Mouse (Mus musculus): ENCODE measurements around the gene Ttc28. TPM values are rescaled to one million over a fixed set of nuclear protein-coding genes. Genes with fewer than 3 reads are reported as not detected.

The Ttc28 gene
- polyA plus RNA-seq, 1 experiment = 14.4 TPM

GRCm38 (mm10) chr5:110906708-110907107, 27.1 kb downstream of the Ttc28 start:
- DNase-seq = no peak
- H3K4me3 ChIP-seq (replicated peaks; ENCODE audit: extremely low read depth, low read depth, low read length) = no peak overlapping the region
- WGBS = 100% methylated on average over 1 of the region's 1 CpGs
- no peaks in the 10 kb centered on the region for H3K4me1 ChIP-seq (ENCODE audit: control insufficient read depth, insufficient read depth, low read length)
- TF ChIP-seq CTCF (IDR thresholded peaks at IDR 0.05; ENCODE audit: insufficient read depth, low read length) (no peak), POLR2A (IDR thresholded peaks at IDR 0.05; ENCODE audit: borderline replicate concordance, extremely low read depth, low read depth, low read length) (no peak)

DNA sequence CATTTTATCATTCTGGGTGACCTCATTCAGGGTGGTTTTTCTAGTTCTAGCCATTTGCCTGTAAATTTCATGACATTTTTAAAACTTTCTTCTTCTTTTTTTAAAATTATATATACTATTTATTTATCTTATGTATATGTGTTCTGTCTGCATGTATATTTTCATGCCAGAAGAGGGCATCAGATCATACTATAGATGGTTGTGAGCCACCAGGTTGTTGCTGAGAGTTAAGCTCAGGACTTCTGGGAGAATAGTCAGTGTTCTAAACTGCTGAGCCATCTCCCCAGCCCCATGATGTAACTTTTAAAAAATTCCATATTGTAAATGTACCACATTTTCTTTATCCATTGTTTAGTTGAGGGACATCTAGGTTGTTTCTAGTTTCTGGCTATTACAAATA, 29.3 kb downstream of the Ttc28 start:
- H3K4me3 ChIP-seq (replicated peaks; ENCODE audit: extremely low read depth, low read depth, low read length) = no peak overlapping the region
- TF ChIP-seq CTCF (IDR thresholded peaks at IDR 0.05; ENCODE audit: insufficient read depth, low read length) (no peak), POLR2A (IDR thresholded peaks at IDR 0.05; ENCODE audit: borderline replicate concordance, extremely low read depth, low read depth, low read length) (no peak)

DNA sequence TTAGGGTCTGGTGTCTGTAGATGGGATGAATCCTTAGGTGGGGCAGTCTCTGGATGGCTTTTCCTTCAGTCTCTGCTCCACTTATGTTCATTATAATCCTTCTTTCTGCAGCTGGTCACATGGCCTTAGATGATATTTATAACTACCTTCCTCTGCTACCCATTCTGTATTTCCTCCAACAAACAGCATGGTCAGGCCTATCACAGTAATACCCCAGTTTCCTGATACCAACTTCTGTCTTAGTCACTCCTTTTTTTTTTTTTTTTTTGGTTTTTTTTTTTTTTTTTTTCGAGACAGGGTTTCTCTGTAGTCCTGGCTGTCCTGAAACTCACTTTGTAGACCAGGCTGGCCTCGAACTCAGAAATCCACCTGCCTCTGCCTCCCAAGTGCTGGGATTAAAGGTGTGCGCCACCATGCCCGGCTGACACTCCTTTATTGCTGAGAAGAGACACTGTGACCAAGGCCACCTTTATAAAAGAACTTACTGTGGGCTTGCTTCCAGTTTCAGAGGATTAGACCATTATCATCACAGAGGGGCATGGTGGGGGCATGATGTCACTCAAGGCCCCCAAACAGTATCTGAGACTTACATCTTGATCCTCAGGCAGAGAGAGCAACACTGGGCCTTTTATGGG, 30.5 kb downstream of the Ttc28 start:
- 89% methylated on average over 4 of the region's 4 CpGs for WGBS
- Histone ChIP-seq H3K4me1 (ENCODE audit: control insufficient read depth, insufficient read depth, low read length) (no peaks in the 10 kb centered on the region), H3K4me3 (replicated peaks; ENCODE audit: extremely low read depth, low read depth, low read length) (no peak overlapping the region)
- no peak for DNase-seq
- TF ChIP-seq POLR2A (IDR thresholded peaks at IDR 0.05; ENCODE audit: borderline replicate concordance, extremely low read depth, low read depth, low read length) = no peak
- TF ChIP-seq CTCF (IDR thresholded peaks at IDR 0.05; ENCODE audit: insufficient read depth, low read length) = no peak

More for the DNA sequence above, 29.3 kb downstream of the Ttc28 start:
- no peak for DNase-seq
- no peaks in the 10 kb centered on the region for H3K4me1 ChIP-seq (ENCODE audit: control insufficient read depth, insufficient read depth, low read length)

DNA sequence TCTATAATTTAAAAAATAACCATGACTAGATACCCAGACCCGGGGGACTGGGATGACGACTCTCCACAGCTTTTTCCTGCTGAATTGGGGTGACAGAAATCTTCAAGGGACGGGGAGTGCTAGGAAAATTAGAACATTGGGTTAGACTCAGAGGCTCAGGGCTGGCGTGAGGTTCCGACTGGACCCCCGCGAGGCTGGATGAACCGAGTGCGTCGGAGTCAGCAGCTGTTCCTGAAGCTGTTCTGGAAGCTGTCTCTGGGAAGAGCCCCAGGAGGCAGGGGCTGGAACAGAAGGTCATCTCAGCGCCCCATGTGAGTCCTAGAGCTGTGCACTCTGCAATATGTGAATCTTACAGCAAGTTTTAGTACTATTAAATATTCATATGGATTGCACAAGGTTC, 35.3 kb downstream of the Ttc28 start:
- Histone ChIP-seq H3K4me3 (replicated peaks; ENCODE audit: extremely low read depth, low read depth, low read length) (no peak overlapping the region), H3K4me1 (ENCODE audit: control insufficient read depth, insufficient read depth, low read length) (no peaks in the 10 kb centered on the region)
- TF ChIP-seq CTCF (IDR thresholded peaks at IDR 0.05; ENCODE audit: insufficient read depth, low read length) (no peak), POLR2A (IDR thresholded peaks at IDR 0.05; ENCODE audit: borderline replicate concordance, extremely low read depth, low read depth, low read length) (no peak)
- no peak for DNase-seq
- 85% methylated on average over 11 of the region's 11 CpGs for WGBS

DNA sequence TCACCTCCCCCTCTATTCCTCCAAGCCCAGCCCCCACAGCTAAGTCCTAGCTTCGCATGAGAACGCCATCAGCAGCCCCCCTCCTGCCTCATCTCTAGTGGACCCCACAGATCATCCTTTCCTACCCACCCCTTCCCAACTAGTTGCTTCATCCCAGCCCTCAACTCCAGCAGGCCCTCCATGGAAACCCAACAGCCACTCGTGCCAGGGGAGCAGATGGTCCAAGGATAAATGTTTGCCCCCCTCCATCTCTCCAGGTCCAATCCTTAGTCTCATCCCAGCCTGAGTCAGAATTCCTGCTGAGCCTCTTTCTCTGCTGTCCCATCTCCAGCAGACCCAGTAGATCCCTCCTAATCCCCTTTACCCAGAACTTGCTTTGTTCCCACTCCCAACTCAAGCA, 36.6 kb downstream of the Ttc28 start:
- WGBS = 91% methylated on average over 3 of the region's 3 CpGs
- no peak for TF ChIP-seq CTCF (IDR thresholded peaks at IDR 0.05; ENCODE audit: insufficient read depth, low read length)
- no peak for TF ChIP-seq POLR2A (IDR thresholded peaks at IDR 0.05; ENCODE audit: borderline replicate concordance, extremely low read depth, low read depth, low read length)
- Histone ChIP-seq H3K4me1 (ENCODE audit: control insufficient read depth, insufficient read depth, low read length) (no peaks in the 10 kb centered on the region), H3K4me3 (replicated peaks; ENCODE audit: extremely low read depth, low read depth, low read length) (no peak overlapping the region)
- DNase-seq = no peak

- no peak overlapping the region for H3K4me3 ChIP-seq (replicated peaks; ENCODE audit: extremely low read depth, low read depth, low read length)
- no peak for TF ChIP-seq CTCF (IDR thresholded peaks at IDR 0.05; ENCODE audit: insufficient read depth, low read length)
- no peak for TF ChIP-seq POLR2A (IDR thresholded peaks at IDR 0.05; ENCODE audit: borderline replicate concordance, extremely low read depth, low read depth, low read length)
- H3K4me1 ChIP-seq (ENCODE audit: control insufficient read depth, insufficient read depth, low read length) = no peaks in the 10 kb centered on the region
- WGBS = 89% methylated on average over 4 of the region's 4 CpGs
- no peak for DNase-seq
These were observed 39.9 kb downstream of the Ttc28 start for GRCm38 (mm10) chr5:110919541-110919940.

DNA sequence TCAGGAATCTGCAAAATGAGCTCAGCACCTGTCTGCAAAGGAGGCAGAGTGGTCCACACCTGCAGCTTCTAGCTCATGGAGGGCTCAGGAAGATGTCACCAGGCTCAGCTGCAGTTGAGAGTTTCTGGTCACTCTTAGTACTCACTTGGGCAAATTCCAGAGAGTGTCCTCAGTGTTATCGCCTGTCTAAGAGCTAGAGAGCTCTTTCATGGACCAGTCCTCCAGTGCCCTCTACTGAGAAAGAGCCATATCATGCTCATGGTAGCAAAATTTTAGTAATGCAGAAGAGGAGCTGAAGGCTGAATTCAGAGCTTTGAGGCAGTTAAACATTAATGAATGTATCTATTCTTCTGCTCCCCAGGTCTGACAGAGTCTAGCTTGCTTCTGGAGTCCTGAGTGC, 43.7 kb downstream of the Ttc28 start:
- WGBS = 15% methylated on average over 1 of the region's 1 CpGs
- TF ChIP-seq CTCF (IDR thresholded peaks at IDR 0.05; ENCODE audit: insufficient read depth, low read length) (0 out of 2 replicates have a peak, but pooled peaks have one; percentile 7), POLR2A (IDR thresholded peaks at IDR 0.05; ENCODE audit: borderline replicate concordance, extremely low read depth, low read depth, low read length) (no peak)
- no peaks in the 10 kb centered on the region for H3K4me1 ChIP-seq (ENCODE audit: control insufficient read depth, insufficient read depth, low read length)
- H3K4me3 ChIP-seq (replicated peaks; ENCODE audit: extremely low read depth, low read depth, low read length) = no peak overlapping the region
- no peak for DNase-seq

DNA sequence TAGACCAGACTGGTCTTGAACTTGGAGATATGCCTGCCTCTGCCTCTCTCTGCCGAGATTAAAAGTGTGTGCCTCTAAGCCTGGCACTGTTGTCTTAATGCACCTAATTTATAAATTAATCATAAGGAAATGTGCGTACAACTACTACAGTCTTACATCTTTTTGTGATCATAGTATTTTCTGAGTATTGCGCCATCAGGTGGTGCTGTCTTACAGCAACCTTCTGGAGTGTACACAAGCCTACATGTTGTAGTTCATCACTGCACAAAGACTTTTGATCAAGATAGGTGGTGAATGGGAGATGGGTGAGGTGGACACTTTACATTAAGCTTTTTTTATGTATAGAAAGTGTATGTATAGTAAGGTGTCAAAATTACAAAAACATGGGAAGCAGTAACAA, 45.0 kb downstream of the Ttc28 start:
- Histone ChIP-seq H3K4me1 (ENCODE audit: control insufficient read depth, insufficient read depth, low read length) (no peaks in the 10 kb centered on the region), H3K4me3 (replicated peaks; ENCODE audit: extremely low read depth, low read depth, low read length) (no peak overlapping the region)
- 85% methylated on average over 3 of the region's 3 CpGs for WGBS
- TF ChIP-seq POLR2A (IDR thresholded peaks at IDR 0.05; ENCODE audit: borderline replicate concordance, extremely low read depth, low read depth, low read length) (no peak), CTCF (IDR thresholded peaks at IDR 0.05; ENCODE audit: insufficient read depth, low read length) (no peak)
- DNase-seq = no peak

DNA sequence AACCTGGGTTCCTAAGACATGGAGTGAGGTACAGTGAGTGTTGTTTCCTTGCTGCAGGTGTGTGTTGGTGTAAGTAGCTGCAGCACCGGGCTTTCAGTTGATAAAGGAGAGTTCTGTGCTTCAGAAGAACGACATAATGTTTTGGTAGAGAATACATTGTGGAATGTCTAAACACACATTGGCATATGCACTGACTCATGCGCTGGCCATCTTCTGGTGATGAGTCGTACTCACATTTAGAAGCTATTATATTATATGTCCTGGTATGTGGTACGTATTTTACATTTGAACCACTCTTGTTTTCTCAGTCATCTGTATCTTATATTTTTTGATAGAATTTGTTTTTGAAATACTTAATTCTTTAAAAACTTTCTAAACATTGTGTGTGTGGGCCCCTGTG, 46.2 kb downstream of the Ttc28 start:
- TF ChIP-seq CTCF (IDR thresholded peaks at IDR 0.05; ENCODE audit: insufficient read depth, low read length) = no peak
- TF ChIP-seq POLR2A (IDR thresholded peaks at IDR 0.05; ENCODE audit: borderline replicate concordance, extremely low read depth, low read depth, low read length) = no peak
- DNase-seq = no peak
- H3K4me3 ChIP-seq (replicated peaks; ENCODE audit: extremely low read depth, low read depth, low read length) = no peak overlapping the region
- 78% methylated on average over 5 of the region's 5 CpGs for WGBS
- H3K4me1 ChIP-seq (ENCODE audit: control insufficient read depth, insufficient read depth, low read length) = no peaks in the 10 kb centered on the region

DNA sequence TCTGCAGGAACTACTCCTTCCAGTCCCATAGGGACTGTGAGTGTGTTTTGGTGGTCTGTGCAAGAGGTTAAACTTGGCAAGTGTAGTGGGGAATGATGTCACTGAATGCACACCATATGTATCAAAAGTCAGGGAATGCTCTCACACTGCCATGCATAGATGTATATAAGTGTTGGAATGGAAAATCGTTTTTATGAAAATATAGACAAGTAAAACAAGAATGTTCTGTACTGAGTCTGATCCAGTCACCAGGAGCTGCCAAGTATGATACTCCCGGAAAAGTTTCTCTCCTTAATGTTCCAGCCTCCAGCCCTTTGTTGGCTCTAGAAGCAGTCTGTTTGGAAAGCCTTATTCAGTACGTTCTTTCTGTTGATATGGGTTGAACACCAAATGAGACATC, 48.7 kb downstream of the Ttc28 start:
- TF ChIP-seq CTCF (IDR thresholded peaks at IDR 0.05; ENCODE audit: insufficient read depth, low read length) = no peak
- no peak for TF ChIP-seq POLR2A (IDR thresholded peaks at IDR 0.05; ENCODE audit: borderline replicate concordance, extremely low read depth, low read depth, low read length)
- Histone ChIP-seq H3K4me1 (ENCODE audit: control insufficient read depth, insufficient read depth, low read length) (no peaks in the 10 kb centered on the region), H3K4me3 (replicated peaks; ENCODE audit: extremely low read depth, low read depth, low read length) (no peak overlapping the region)
- WGBS = 44% methylated on average over 3 of the region's 3 CpGs
- no peak for DNase-seq
